Mouse (Mus musculus): Measurements from ENCODE around the gene Tgm2.

Gene Tgm2

DNA sequence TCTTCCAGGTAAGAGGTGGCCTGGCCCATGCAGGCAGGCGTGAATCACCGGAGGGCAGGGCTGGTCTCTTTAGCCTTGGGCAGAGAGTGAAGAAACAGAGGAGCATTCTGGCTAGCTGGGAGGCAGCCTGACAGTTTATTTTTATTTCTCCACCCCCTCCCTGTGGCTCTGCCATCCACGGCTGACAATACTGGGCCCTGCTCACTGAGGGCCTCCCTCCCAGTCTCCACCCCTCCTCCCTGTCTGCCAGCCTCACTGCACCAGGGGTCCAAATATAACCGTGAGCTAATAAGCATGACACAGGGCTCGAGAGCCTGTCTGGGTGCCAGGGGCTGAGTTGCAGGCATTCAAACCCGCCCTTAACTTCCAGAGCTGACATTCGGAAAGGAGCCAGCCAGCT lies 6.6 kb downstream of the Tgm2 start:
- DNase-seq, result no peak

DNA sequence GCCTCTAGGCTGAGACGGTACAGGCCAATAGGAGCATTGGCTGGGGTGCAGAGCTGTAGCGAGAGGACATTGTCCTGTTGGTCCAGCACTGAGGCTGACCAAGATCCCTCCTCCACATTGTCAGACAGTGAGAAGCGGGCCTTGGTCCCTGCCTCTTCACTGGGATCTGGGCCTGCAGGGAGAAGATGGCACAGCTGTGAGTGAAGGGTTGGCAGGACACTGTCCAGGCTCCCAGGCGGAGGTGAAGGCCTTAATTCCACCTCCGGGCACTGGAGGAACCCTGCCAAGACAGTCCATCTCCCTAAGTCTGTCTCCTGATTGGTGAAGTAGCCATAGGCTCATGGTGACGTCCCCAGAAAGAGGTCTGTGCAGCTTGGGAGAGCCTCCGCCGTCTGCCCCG lies 7.5 kb downstream of the Tgm2 start:
- DNase-seq, result no peak

DNA sequence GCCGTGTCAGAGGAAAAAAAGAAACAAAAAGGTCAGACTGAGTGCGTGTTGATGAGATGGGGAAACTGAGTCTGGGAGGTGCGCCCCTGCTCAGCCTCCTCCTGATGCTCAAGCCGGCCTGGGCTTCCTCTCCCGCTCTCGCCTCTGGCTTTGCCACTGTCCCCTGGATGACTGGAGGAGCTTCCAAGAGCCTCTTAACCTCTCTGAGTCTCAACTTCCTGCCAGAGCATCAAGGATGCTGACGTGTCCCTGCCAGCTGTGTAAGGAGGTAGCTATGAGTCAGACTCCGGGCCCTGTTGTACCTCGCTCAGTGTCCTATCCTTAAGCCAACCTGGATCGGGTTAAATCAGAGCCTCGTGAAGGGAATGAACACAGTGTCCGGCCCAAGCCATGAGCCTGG lies 8.5 kb downstream of the Tgm2 start:
- DNase-seq, result no peak

DNA sequence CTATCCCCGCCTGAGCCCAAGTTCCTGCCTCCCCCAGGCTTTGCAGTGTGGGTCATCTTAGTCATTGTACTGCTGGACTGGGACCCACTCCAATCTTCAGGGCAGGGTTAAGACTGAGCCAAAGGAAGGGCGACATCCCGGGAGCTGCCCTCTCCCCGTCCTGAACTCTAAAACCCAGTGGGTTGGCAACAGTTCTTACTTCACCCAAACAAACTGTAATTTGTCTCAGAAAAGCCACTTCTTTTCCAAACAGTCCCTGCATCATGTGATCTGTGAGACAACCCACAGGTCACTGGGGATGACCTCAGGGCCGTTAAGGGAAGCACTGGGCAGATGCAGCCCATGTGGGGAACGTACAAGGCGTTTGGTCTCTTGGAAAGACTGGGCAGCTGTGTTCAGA lies 10.0 kb downstream of the Tgm2 start:
- no peak for DNase-seq

DNA sequence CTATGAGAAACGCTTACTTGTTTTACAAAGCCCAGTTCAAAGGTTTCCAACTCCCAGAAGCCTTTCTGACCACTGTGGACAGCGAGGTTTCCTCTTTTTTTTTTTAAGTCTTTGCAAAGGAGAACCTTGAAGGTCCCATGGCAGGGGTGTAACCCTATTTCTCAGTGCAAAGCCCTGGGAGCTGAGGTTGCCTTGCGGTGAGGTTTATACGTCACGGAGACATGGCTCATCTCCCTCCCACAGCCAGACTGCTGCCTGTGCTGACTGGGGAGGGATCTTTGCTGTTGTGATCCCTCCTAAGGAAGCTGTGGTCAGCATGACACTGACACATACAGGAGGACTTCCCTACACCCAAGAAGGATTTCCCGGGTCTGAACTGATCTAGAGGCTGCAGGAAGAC lies 13.2 kb downstream of the Tgm2 start:
- DNase-seq, result peak; percentile 62 to 71

DNA sequence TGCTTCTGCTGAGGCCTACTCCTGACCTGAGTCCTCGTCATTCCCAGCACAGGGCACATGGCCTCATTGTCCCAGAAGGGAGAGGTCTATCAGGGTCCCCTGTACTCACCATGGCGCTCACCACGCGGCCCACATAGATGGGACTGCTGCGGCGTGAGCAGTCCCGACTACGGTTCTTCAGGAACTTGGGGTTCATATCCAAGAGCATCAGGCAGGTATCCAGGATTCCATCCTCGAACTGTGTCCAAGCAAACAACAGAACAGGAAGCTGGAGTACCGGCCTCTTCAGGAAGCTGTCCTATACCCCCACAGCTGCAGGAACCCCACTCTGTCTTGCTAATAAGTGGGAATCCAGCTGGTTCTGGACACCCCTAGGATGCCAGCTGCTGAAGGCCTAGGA lies 13.9 kb downstream of the Tgm2 start:
- no peak for DNase-seq

DNA sequence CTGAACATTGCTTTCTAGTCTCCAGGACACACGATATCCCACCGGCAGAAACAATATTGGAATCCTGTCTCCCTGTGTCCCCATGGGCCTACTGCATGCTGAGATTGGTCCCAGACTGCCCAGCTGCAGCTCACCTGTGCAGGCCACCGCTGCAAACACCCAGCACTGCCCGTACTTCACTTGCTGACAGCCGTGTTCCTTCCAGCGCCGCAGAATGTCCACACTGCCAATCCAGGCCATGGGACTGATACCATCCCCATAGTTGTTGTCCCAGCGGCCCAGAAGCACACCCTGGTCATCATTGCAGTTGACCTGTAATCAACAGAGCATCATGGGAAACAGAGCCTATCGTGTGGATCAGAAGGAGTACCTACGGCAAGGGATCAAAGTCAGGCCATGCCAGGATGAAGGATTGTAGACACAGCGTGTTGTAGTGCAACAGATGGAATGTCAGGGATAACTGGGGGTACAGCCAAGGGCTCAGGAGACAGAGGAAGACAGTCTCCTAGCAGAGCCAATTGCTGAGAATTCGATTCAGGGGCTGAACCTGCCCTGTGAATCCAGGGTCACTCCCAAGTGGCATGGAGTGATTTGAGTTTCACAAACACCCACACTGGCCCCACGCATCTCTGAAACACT lies 14.9 kb downstream of the Tgm2 start:
- DNase-seq, result no peak

DNA sequence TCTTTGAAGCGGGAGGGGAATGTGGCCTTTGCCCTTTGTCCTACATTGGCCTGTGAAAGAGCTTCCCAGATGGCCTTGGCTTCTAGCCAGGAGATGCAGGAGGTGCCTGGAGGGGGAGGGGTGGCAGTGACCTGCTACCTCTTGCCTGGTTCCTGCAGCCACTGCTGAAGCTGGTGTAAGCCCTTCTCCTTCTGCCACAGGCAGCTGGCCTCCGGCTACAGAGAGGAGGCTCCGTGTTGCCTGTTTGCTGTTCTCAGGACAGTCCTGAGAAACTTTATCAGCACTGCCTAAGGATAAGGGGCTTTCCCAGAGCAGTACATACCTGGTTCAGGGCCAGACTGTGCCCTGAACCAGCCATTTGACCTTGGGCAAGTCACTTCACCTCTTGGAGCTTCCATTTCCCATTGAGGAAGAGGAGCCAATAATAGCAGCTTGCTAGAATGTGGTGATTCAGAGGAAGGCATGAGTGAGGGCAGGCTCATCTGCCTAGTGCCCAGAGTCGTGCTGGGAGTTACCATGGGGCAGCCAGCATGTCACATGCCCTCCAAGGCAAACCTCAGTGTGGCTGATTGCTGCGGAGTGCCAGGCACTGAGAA lies 15.7 kb downstream of the Tgm2 start:
- no peak for DNase-seq

DNA sequence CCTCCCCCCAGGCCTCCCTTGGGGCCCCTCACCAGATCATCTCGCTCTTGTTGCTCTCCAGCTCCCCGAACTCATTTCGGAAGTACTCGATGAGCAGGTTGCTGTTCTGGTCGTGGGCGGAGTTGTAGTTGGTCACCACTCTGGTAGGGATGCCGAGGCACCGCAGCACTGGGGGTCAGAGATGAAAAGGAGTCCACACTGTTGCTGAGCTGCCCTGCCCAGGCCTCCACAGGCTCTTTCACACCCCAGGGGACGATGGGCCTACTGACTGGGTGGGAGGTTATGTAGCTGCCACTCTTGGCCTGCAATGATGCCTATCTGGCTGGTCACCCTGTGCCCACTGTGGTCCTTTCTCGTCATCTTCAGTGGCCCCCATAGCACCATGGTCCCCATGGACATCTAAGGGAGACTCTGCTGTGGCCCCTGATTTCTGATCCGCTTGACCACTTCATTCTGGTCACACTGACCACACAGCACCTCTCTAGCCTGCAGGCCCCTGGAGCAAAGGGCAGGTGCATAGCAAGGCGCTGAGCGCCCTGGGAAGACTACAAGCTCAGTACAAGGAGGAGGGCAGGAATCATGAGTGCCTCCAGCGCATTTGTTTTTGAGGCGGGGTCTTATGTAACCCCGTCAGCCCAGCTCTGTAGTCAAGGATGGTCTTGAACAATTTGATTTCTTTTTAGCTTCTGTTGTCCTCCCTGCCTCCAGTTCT lies 16.8 kb downstream of the Tgm2 start:
- DNase-seq, result no peak

DNA sequence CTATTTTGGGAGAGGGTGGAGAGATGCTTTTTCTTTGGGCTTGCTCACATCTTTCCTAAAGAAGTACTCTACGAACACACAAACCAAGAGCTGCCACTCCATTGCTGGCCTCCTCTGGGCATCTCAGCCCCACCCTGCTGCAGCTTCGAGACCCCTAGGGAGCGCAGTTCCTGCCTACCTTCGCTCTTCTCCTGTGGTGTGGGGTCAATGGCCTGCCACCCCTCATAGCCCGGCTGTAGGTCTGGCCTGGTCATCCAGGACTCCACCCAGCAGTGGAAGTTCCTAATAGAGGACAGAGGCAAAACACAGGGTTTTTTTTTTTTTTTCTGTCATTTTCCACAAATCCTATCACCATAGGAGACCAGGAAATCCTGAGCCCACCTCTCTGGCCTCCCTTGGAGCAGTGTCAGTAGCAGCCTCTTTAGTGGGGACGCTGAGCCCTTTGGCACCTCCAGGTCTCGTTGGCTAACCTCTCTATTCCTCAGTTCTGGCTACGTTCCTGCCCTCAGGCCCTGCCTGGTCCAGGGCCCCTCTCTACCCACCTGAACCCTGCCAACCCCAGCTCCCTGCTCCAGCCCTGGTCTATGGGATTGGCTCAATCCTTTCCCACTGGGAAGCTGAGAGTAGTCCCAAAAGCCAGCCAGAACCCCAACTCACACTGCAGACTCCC lies 17.6 kb downstream of the Tgm2 start:
- DNase-seq, result no peak

DNA sequence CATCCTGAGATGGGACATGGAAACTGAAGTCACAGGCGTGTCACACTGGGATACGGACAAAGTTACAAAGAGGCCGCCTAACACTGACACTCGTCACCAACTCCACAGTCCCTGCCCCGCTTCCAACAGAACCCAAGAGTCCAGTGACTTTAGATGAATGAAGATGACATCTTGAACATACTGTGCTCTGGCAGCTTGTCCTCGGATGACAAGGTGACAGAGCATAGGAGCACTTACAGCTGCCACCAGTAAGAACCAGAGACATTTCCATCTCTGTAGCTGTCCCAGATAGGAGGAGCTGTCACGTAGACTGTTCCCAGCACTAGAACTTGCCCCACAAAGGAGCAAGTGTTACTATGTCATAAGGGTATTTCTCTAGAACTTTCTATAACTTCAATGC lies 18.4 kb downstream of the Tgm2 start:
- DNase-seq, result no peak

DNA sequence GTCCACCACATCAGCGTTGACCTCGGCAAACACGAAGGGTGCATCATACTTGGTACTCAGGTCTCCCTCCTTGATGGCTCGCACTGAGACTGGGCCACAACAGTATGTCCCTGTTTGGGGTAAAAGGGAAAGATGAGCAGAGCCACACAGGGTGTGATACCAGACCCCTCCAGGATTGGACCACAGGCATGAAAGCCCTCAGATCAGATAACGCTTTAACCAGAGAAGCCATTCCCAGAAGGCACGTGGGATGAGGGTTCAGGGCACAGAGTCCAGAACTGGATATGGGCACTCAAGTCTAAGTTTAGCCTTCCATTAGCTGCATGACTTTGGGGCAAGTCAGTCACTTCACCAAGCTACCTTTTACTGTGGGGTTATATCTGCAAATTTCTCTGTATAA lies 19.0 kb downstream of the Tgm2 start:
- no peak for DNase-seq

DNA sequence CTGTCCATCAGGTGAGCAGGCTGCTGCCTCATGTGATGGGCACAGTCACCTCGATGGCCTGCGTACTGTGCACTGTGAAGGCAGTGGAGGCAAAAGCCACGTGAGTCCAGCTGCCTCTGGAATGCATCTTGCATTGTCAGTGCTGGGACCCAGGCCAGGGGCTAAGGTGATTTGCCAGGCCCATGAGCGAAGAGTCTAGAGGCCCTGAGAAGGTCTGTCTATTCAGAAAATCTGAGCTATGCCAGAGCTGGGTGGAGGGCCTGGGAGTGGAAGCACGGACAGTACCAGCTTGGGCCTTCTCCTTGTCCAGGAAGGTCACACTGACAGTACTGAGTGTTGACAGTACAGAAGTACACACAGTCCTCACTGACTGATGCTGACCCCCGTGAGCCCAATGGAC lies 23.4 kb downstream of the Tgm2 start:
- DNase-seq, result no peak

DNA sequence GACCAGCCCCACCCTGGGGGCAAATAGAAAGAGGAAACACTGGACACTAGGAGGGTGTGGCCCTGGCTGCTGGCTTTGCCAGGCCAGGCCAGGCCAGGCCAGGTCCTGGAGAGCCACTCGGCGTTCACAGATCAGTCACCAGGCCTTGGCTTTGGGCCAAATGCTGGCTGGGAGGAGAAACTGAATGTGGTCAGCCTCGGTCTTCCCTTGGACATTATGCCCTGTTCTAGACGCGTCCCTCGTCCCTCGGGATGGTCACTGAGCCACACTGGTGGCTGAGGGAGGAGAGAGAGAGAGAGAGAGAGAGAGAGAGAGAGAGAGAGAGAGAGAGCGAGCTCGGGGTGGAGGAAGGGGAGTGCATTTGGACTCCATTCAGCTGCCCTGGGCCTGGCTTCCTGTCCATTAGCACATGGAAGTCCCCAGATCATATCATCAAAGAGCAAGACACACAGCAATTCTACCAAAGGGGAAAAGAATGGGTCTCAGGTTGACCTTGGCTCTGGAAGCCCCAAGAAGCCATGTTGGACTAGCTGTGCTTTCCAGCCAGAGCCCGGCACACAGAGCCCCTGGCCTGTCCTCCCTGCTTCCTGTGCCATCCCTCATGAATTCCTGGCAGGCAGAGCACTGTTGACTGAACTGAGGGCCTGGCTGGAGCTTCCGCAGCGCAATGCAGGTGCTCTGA lies 24.4 kb downstream of the Tgm2 start:
- no peak for DNase-seq

DNA sequence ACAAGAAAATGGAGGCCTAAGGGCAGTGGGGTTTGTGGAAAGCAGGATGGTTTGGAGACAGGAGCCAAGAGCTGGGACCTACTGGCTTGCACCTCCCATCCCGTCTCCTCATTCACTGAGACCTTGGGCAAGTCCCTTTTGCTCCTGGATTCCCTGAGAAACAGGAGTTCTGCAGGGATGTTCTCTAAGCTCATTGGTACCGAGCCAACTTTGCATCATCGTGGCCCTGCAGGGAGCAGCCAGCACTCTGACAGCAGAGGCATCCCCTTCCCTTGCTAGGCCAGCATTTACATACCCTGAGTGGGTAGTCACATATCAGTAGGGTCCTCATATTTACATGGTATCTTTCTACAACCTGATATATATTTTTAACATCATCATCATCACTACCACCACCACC lies 25.4 kb downstream of the Tgm2 start:
- no peak for DNase-seq

DNA sequence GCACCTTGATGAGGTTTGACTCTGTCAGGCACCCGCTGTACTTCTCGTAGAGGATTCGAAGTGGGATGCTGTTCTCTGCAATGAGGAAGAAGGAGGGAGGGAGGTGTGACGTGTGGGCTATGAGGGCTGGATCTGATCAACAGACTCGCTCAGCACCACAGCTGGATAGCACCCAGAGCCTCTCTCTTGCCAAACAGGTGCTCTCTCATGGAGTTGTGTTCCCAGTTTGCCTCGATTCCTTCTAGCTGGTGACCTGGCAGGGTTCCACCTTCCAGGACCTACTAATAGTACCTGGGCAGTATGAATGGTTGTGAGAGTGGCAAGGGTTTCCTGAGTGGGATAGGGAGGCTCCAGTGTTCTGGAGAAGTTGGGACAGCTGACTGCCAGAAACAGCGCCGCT lies 26.0 kb downstream of the Tgm2 start:
- no peak for DNase-seq

DNA sequence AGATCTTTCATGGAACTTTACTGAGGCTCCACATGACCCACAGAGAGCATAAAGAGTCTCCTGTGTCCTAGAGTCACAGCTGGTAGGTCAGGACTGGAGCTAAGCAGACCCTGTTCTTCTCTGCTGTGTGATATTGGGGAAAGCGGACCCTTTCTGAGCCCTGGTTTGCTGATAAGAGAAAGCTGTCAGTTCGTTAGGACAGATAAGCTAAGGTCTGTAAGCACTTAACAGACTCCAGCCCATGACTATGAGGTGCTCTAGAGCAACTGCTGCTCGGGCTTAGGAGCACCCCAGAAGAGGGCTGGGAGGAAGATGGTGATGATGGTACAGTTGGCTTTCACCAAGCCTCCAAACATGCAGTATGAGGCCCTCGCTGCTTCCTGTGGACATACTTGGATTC lies 27.1 kb downstream of the Tgm2 start:
- DNase-seq, result no peak

DNA sequence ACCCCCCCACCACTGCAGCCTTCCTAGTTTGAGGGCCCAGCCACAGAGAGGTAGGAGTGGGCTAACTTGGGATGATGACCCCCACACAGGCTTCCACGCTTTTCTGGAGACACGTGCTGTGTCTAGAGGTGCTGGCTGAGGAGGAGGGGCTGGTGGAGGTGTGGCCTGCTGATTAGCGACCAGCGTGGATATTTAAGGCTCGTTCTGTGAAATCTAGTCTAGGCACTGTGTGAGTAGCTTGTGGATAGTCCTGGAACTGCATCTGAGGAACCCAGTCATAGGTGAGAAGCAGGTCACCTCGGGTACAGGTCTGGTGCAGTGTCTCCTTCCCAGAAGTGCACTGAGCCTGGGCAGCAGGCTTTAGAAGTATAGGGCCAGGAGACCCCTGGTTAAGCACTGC lies 29.6 kb downstream of the Tgm2 start:
- no peak for DNase-seq

DNA sequence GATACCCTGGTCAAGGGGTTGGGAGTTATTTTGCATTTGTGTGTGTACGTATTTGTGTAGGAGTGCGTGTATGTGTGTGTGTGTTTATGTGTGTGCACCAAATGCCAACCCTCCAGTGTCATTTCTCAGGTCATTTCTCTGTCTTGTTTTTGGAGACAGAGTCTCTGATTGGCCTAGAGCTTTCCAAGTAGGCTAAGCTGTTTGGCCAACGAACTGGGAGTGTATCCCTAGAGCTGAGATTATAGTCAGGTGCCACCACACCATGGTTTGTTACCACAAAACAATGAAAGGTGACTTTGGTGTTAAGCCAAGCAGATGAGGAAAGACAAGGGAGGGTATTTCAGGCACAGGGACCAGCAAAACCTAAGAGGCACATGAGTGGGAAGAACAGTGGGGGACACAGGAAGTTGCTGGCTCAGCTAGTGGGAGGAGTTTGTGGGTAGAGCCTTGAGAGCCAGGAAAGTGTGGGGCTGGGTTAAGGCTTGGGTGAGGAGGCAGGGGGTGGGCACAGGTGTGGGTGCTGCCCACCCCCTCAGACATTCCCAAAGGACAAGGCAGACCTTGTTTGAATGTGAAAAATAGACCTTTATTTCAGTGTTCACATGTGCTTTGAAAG lies 30.3 kb downstream of the Tgm2 start:
- DNase-seq, result no peak

DNA sequence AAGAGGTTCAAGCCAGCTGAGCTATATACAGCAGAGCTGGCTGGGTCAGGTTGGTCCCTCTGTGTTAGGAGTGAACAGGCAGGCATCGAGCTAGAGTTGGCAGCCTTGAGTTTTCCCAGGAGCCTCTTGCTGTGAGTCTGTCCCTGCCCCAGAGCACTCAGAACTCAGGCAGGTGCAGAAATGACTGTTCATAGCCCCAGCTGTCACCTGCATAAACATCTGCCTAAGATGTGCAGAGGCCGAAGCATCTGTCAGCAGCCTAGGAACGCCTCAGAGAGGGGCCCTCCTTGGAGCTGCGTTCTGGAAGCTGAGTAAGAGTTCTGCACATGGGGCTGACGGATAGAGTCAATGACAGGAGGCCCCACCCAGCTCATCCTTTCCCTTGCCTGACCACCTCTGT lies 31.3 kb downstream of the Tgm2 start:
- DNase-seq, result no peak

DNA sequence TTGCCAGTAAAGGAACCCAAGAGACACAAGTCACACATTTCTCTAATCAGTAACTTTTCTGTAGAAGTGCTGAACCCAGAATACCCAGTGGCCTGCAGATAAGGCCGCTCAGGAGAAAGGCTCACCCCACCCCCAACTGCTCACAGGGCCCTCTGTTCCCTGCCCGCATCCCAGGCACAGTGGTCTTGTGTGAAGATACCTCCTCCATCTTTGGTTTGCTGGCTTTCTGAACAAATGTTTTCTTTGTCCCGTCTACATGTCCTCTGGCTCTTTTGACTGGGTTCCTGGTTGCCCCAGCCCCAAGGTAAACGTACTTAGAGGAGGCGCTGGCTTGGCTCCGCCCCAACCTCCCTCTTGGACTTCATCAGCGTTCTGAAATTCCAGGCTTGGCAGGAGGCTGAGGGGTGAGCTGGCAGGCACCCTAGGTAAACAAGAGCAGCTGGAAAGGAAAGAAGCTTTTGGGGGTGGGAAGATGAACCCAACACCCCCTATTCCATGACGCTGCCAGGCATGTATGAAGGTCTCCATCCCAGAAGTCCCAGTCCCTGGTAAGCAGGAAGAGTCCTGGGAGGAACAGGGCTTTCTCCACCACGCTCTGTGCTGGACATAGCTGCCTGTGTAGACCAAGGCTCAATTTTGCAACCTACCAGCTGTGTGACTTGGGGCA lies 32.5 kb downstream of the Tgm2 start:
- no peak for DNase-seq

DNA sequence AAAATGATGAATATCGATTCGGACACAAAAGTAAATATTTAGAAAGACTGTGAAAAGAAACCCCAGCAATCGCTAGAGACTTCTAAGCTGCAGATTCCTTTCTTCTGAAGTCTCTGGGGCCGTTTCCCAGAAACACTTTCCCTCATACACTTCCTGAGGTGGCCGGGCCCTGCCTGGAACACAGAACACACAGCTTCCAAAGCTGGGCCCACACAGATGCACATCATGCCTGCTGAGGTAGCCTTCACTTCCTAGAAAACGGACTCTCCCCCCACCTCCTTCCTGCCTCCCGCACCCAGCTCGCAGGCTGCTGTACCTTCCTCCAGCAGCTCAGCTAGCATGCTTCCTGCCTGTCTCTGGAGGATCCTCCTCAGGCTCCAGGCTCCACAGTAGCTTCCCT lies 36.7 kb downstream of the Tgm2 start:
- DNase-seq, result no peak
